Mouse (Mus musculus) right cerebral cortex, postnatal 10 days (tissue): ENCODE data around the gene Tas2r135.

Experiments
- DNase-seq, 2 experiments: peaks; one replicate each; pipeline ENCODE4 v3.0.0; 2021; ENCODE audit warnings: low spot score in 2 of 2

Tas2r135 gene

GRCm38 (mm10) chr6:42374701-42375100 is 30.5 kb upstream of the Tas2r135 start:
- DNase-seq, result no peak

- DNase-seq, result no peak
These were observed 30.1 kb upstream of the Tas2r135 start for GRCm38 (mm10) chr6:42375131-42375530.

- no peak for DNase-seq
These were observed 29.2 kb upstream of the Tas2r135 start for GRCm38 (mm10) chr6:42376016-42376415.

- no peak for DNase-seq
These were observed 28.7 kb upstream of the Tas2r135 start for GRCm38 (mm10) chr6:42376504-42377019.

- DNase-seq, result no peak
These were observed 28.0 kb upstream of the Tas2r135 start for GRCm38 (mm10) chr6:42377280-42377679.

GRCm38 (mm10) chr6:42379551-42379950 is 25.7 kb upstream of the Tas2r135 start:
- DNase-seq, result no peak

- DNase-seq, result no peak
These were observed 24.7 kb upstream of the Tas2r135 start for GRCm38 (mm10) chr6:42380416-42381144.

- DNase-seq, result no peak
These were observed 24.0 kb upstream of the Tas2r135 start for GRCm38 (mm10) chr6:42381221-42381620.

GRCm38 (mm10) chr6:42381916-42382381 is 23.3 kb upstream of the Tas2r135 start:
- DNase-seq, result no peak

GRCm38 (mm10) chr6:42383360-42383759 is 21.9 kb upstream of the Tas2r135 start:
- no peak for DNase-seq

- no peak for DNase-seq
These were observed 19.6 kb upstream of the Tas2r135 start for GRCm38 (mm10) chr6:42385635-42386034.

GRCm38 (mm10) chr6:42391796-42392330 is 13.4 kb upstream of the Tas2r135 start:
- DNase-seq, result no peak

GRCm38 (mm10) chr6:42395960-42396809 is 9.0 kb upstream of the Tas2r135 start:
- peak; percentile 26 to 35 for DNase-seq

- no peak for DNase-seq
These were observed 8.1 kb upstream of the Tas2r135 start for GRCm38 (mm10) chr6:42397041-42397657.

- no peak for DNase-seq
These were observed 6.9 kb upstream of the Tas2r135 start for GRCm38 (mm10) chr6:42398285-42398684.

- DNase-seq, result no peak
These were observed 6.2 kb upstream of the Tas2r135 start for GRCm38 (mm10) chr6:42398998-42399397.

- no peak for DNase-seq
These were observed 5.3 kb upstream of the Tas2r135 start, which contains the start of gene Tas2r143 for GRCm38 (mm10) chr6:42399938-42400337. Gene Tas2r143, plus strand, starts transcription at chr6:42400238.

GRCm38 (mm10) chr6:42419443-42419842 is 14.2 kb downstream of the Tas2r135 start:
- DNase-seq, result no peak

- no peak for DNase-seq
These were observed 16.2 kb downstream of the Tas2r135 start for GRCm38 (mm10) chr6:42421439-42421838.

- no peak for DNase-seq
These were observed 19.2 kb downstream of the Tas2r135 start for GRCm38 (mm10) chr6:42424472-42424871.

- DNase-seq, result no peak
These were observed 21.1 kb downstream of the Tas2r135 start for GRCm38 (mm10) chr6:42426337-42426736.

- DNase-seq, result no peak
These were observed 28.3 kb downstream of the Tas2r135 start for GRCm38 (mm10) chr6:42433554-42433953.
